Mouse (Mus musculus): Measurements from ENCODE around the gene Phc3. TPM values are rescaled to one million over a fixed set of nuclear protein-coding genes. Genes with fewer than 3 reads are reported as not detected.
A peak's percentile ranks its signal among the peaks of the same experiment; 100 is the strongest.

Phc3 gene
- polyA plus RNA-seq, 1 experiment: 22.8 TPM

- TF ChIP-seq CTCF (IDR thresholded peaks at IDR 0.05; ENCODE audit: borderline replicate concordance, extremely low read depth, insufficient read depth, insufficient read length): peak; percentile 67
- no peak for TF ChIP-seq POLR2A (IDR thresholded peaks at IDR 0.05; ENCODE audit: borderline replicate concordance, extremely low read depth, insufficient read depth, insufficient read length, poor library complexity, severe bottlenecking)
- DNase-seq (ENCODE audit: low read depth): peak; percentile 56
Measured at GRCm38 (mm10) chr3:30975102-30975754, 6.0 kb upstream of the Phc3 start.

- TF ChIP-seq CTCF (IDR thresholded peaks at IDR 0.05; ENCODE audit: borderline replicate concordance, extremely low read depth, insufficient read depth, insufficient read length) (no peak), POLR2A (IDR thresholded peaks at IDR 0.05; ENCODE audit: borderline replicate concordance, extremely low read depth, insufficient read depth, insufficient read length, poor library complexity, severe bottlenecking) (no peak)
- peak; percentile 76 for DNase-seq (ENCODE audit: low read depth)
Measured at GRCm38 (mm10) chr3:30968531-30969092, 603 bp downstream of the Phc3 start.

GRCm38 (mm10) chr3:30965644-30966043 lies 3.6 kb downstream of the Phc3 start:
- TF ChIP-seq CTCF (IDR thresholded peaks at IDR 0.05; ENCODE audit: borderline replicate concordance, extremely low read depth, insufficient read depth, insufficient read length) (no peak), POLR2A (IDR thresholded peaks at IDR 0.05; ENCODE audit: borderline replicate concordance, extremely low read depth, insufficient read depth, insufficient read length, poor library complexity, severe bottlenecking) (no peak)
- DNase-seq (ENCODE audit: low read depth): no peak

- no peak for DNase-seq (ENCODE audit: low read depth)
- TF ChIP-seq POLR2A (IDR thresholded peaks at IDR 0.05; ENCODE audit: borderline replicate concordance, extremely low read depth, insufficient read depth, insufficient read length, poor library complexity, severe bottlenecking) (no peak), CTCF (IDR thresholded peaks at IDR 0.05; ENCODE audit: borderline replicate concordance, extremely low read depth, insufficient read depth, insufficient read length) (no peak)
Measured at GRCm38 (mm10) chr3:30964216-30964615, 5.0 kb downstream of the Phc3 start.

DNA sequence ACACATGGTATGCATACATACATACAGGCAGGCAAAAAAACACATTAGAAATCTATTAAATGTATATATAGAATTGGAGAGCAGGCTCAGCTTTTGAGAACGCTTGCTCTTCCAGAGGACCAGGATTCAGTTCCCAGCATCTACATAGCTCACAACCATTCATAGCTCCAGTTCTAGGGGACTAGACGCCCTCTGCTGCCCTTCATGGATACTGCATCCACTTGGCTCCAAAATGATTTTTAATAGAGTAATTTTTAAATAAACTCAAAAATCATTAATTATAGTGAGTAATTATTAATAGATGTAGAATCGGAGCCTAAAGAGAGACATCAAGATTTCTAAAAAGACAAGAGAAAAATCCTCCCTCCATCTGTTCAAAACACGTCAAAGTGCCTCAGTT lies 6.1 kb downstream of the Phc3 start:
- TF ChIP-seq POLR2A (IDR thresholded peaks at IDR 0.05; ENCODE audit: borderline replicate concordance, extremely low read depth, insufficient read depth, insufficient read length, poor library complexity, severe bottlenecking) (no peak), CTCF (IDR thresholded peaks at IDR 0.05; ENCODE audit: borderline replicate concordance, extremely low read depth, insufficient read depth, insufficient read length) (peak; percentile 14; the same call in 1 of the 2 replicates)
- DNase-seq (ENCODE audit: low read depth): no peak

- TF ChIP-seq POLR2A (IDR thresholded peaks at IDR 0.05; ENCODE audit: borderline replicate concordance, extremely low read depth, insufficient read depth, insufficient read length, poor library complexity, severe bottlenecking) (no peak), CTCF (IDR thresholded peaks at IDR 0.05; ENCODE audit: borderline replicate concordance, extremely low read depth, insufficient read depth, insufficient read length) (no peak)
- peak; percentile 48 for DNase-seq (ENCODE audit: low read depth)
Measured at GRCm38 (mm10) chr3:30959868-30960831, 9.1 kb downstream of the Phc3 start.

- TF ChIP-seq CTCF (IDR thresholded peaks at IDR 0.05; ENCODE audit: borderline replicate concordance, extremely low read depth, insufficient read depth, insufficient read length) (no peak), POLR2A (IDR thresholded peaks at IDR 0.05; ENCODE audit: borderline replicate concordance, extremely low read depth, insufficient read depth, insufficient read length, poor library complexity, severe bottlenecking) (no peak)
- no peak for DNase-seq (ENCODE audit: low read depth)
Measured at GRCm38 (mm10) chr3:30958709-30959108, 10.5 kb downstream of the Phc3 start.

- no peak for DNase-seq (ENCODE audit: low read depth)
- no peak for TF ChIP-seq POLR2A (IDR thresholded peaks at IDR 0.05; ENCODE audit: borderline replicate concordance, extremely low read depth, insufficient read depth, insufficient read length, poor library complexity, severe bottlenecking)
- no peak for TF ChIP-seq CTCF (IDR thresholded peaks at IDR 0.05; ENCODE audit: borderline replicate concordance, extremely low read depth, insufficient read depth, insufficient read length)
Measured at GRCm38 (mm10) chr3:30956327-30956726, 12.9 kb downstream of the Phc3 start.

- DNase-seq (ENCODE audit: low read depth): no peak
- TF ChIP-seq POLR2A (IDR thresholded peaks at IDR 0.05; ENCODE audit: borderline replicate concordance, extremely low read depth, insufficient read depth, insufficient read length, poor library complexity, severe bottlenecking) (no peak), CTCF (IDR thresholded peaks at IDR 0.05; ENCODE audit: borderline replicate concordance, extremely low read depth, insufficient read depth, insufficient read length) (no peak)
Measured at GRCm38 (mm10) chr3:30952273-30953070, 16.7 kb downstream of the Phc3 start.

DNA sequence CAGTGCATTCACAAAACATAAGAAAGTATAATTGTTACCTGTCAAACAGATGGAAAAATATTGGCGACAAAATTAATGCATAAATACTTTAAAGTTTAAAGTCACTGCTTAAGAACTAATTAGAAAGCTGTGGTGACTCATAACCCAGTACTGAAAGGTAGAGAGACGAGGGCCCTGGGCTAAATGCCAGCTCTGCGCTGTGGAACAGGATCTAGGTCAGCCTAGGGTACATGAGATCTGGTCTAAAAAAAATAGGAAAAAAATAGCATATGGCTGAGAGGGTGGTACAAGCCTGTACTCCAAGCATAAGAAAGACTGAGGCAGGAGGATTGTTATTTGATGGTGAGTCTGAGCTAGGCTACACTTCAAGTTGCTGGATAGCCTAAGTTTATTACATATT lies 17.6 kb downstream of the Phc3 start:
- TF ChIP-seq POLR2A (IDR thresholded peaks at IDR 0.05; ENCODE audit: borderline replicate concordance, extremely low read depth, insufficient read depth, insufficient read length, poor library complexity, severe bottlenecking): no peak
- TF ChIP-seq CTCF (IDR thresholded peaks at IDR 0.05; ENCODE audit: borderline replicate concordance, extremely low read depth, insufficient read depth, insufficient read length): no peak

More for the DNA sequence above, 17.6 kb downstream of the Phc3 start:
- no peak for DNase-seq (ENCODE audit: low read depth)

All from brain, embryonic 14.5 days (tissue).